Mouse (Mus musculus) neural tube, embryonic 12.5 days (tissue): Measurements from ENCODE around the gene Apobec4. TPM values are rescaled to one million over a fixed set of nuclear protein-coding genes. Genes with fewer than 3 reads are reported as not detected.
"Not testable (repeated sequence)": the region's sequence is repeated elsewhere in the genome, so short reads cannot be mapped to it uniquely, and the experiment has no call there.

Experiments used
- ATAC-seq: fragments of 200-750 bp; cut with Nextera tagmentation; 2 replicates; pipeline ENCODE4 v1.8.0; 2017; ENCODE audit warnings: low read depth, mild to moderate bottlenecking, moderate TSS enrichment, moderate library complexity; ENCODE audit not compliant: low FRiP score
- H3K27ac ChIP-seq: fragments of 300-500 bp; sonication (generic); 2 replicates; pipeline ENCODE4 v1.5.1; 2016
- H3K27me3 ChIP-seq: fragments of 300-500 bp; sonication (generic); replicated peaks from 2 replicates; pipeline ENCODE4 v1.6.1; 2016; ENCODE audit warnings: mild to moderate bottlenecking
- H3K36me3 ChIP-seq: fragments of 300-500 bp; sonication (generic); 2 replicates; pipeline ENCODE4 v1.6.1; 2016; ENCODE audit warnings: mild to moderate bottlenecking
- H3K4me1 ChIP-seq: fragments of 300-500 bp; sonication (generic); 2 replicates; pipeline ENCODE4 v1.6.1; 2016
- H3K4me2 ChIP-seq: fragments of 300-500 bp; sonication (generic); replicated peaks from 2 replicates; pipeline ENCODE4 v1.6.1; 2016; ENCODE audit warnings: mild to moderate bottlenecking
- H3K4me3 ChIP-seq: fragments of 300-500 bp; sonication (generic); 2 replicates; pipeline ENCODE4 v1.5.1; 2016
- H3K9ac ChIP-seq: fragments of 300-500 bp; sonication (generic); 2 replicates; pipeline ENCODE4 v1.6.1; 2016; ENCODE audit warnings: mild to moderate bottlenecking
- H3K9me3 ChIP-seq: fragments of 300-500 bp; sonication (generic); 2 replicates; pipeline ENCODE4 v1.6.1; 2016; ENCODE audit warnings: mild to moderate bottlenecking
- WGBS: fragments of 180-500 bp; shearing (Covaris S2); methylation state at CpG from one replicate; pipeline ENCODE4 v1.1.7; 2016; 5-methylcytosine and 5-hydroxymethylcytosine counted together
- polyA plus RNA-seq: library from polyadenylated mRNA; unstranded; fragments of >200 nt; fragmentation: Nextera tagmentation; extraction: Ambion mirVana; gene quantifications from 2 replicates; pipeline ENCODE4 v1.2.1, GENCODE M21; 2016

Gene Apobec4
- polyA plus RNA-seq, 1 experiment from 2014 or later: not detected

- no peak for ATAC-seq
- Histone ChIP-seq H3K9ac (no peak overlapping the region), H3K27ac (no peak overlapping the region), H3K27me3 (no peaks in the 10 kb centered on the region), H3K36me3 (peaks cover 45% of the 10 kb centered on the region), H3K9me3 (no peaks in the 10 kb centered on the region), H3K4me1 (no peaks in the 10 kb centered on the region; the same call in 1 of the 2 replicates), H3K4me2 (no peak overlapping the region), H3K4me3 (no peak overlapping the region)
- 93% methylated on average over 9 of the region's 9 CpGs for WGBS
Measured at GRCm38 (mm10) chr1:152771016-152771415, 20.7 kb downstream of the Apobec4 start.

- not testable (repeated sequence) for ATAC-seq, H3K9me3 ChIP-seq, H3K4me3 ChIP-seq, H3K9ac ChIP-seq, H3K27ac ChIP-seq, H3K4me1 ChIP-seq, H3K27me3 ChIP-seq, H3K4me2 ChIP-seq
- peaks cover 54% of the 10 kb centered on the region for H3K36me3 ChIP-seq
- 91% methylated on average over 3 of the region's 3 CpGs for WGBS
Measured at GRCm38 (mm10) chr1:152774601-152775000, 24.2 kb downstream of the Apobec4 start.

- Histone ChIP-seq H3K9me3 (no peaks in the 10 kb centered on the region), H3K27me3 (no peaks in the 10 kb centered on the region), H3K4me2 (no peak overlapping the region), H3K36me3 (peaks cover 19% of the 10 kb centered on the region), H3K9ac (no peak overlapping the region), H3K4me3 (no peak overlapping the region), H3K27ac (no peak overlapping the region), H3K4me1 (no peaks in the 10 kb centered on the region)
- 0 out of 2 replicates have a peak, but pooled peaks have one; percentile 33 for ATAC-seq
- 40% methylated on average over 10 of the region's 10 CpGs for WGBS
Measured at GRCm38 (mm10) chr1:152779071-152779737, 28.9 kb downstream of the Apobec4 start.

- H3K4me3 ChIP-seq: no peak overlapping the region
- H3K36me3 ChIP-seq: no peaks in the 10 kb centered on the region
- H3K9me3 ChIP-seq: no peaks in the 10 kb centered on the region
- no peak overlapping the region for H3K9ac ChIP-seq
- H3K4me1 ChIP-seq: no peaks in the 10 kb centered on the region
- no peak for ATAC-seq
- H3K4me2 ChIP-seq: no peak overlapping the region
- no peaks in the 10 kb centered on the region for H3K27me3 ChIP-seq
- H3K27ac ChIP-seq: no peak overlapping the region
- 97% methylated on average over 8 of the region's 8 CpGs for WGBS
Measured at GRCm38 (mm10) chr1:152784620-152785019, 34.3 kb downstream of the Apobec4 start.

GRCm38 (mm10) chr1:152785446-152785845, 35.1 kb downstream of the Apobec4 start:
- not testable (repeated sequence) for H3K9ac ChIP-seq, H3K9me3 ChIP-seq, H3K36me3 ChIP-seq, H3K4me3 ChIP-seq, H3K27ac ChIP-seq, H3K4me2 ChIP-seq, H3K4me1 ChIP-seq, H3K27me3 ChIP-seq, ATAC-seq
- WGBS: 87% methylated on average over 3 of the region's 3 CpGs

DNA sequence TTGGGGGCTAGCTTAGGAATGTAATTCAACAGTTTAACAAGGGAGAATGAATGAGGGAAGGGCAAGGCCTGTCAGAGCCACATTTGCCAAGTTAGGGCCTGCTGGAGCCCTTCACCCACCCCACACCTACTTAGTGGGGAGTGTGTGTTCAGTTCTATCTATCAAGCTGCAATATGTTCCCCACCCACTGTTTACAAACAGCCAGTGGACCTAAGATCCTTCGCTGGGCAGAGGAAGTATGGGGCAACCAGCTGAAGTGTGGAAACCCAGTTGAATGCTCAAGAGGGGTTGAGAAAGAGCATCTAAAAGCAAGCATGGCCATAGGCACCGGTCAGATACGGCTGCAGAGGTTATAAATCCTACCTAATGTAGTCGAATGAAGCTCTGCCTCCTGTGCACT, 36.6 kb downstream of the Apobec4 start:
- no peak overlapping the region for H3K9ac ChIP-seq
- H3K4me1 ChIP-seq: 0 out of 2 replicates have a peak, but pooled peaks cover 10% of the 10 kb centered on the region
- no peaks in the 10 kb centered on the region for H3K27me3 ChIP-seq
- no peak overlapping the region for H3K27ac ChIP-seq
- H3K36me3 ChIP-seq: no peaks in the 10 kb centered on the region
- no peak for ATAC-seq
- H3K4me3 ChIP-seq: no peak overlapping the region
- 87% methylated on average over 4 of the region's 4 CpGs for WGBS
- H3K4me2 ChIP-seq: no peak overlapping the region
- H3K9me3 ChIP-seq: no peaks in the 10 kb centered on the region

GRCm38 (mm10) chr1:152788121-152788660, 37.8 kb downstream of the Apobec4 start:
- 46% methylated on average over 4 of the region's 4 CpGs for WGBS
- H3K4me1 ChIP-seq: peaks cover 20% of the 10 kb centered on the region
- H3K4me3 ChIP-seq: no peak overlapping the region
- ATAC-seq: no peak
- H3K27me3 ChIP-seq: no peaks in the 10 kb centered on the region
- no peaks in the 10 kb centered on the region for H3K36me3 ChIP-seq
- no peaks in the 10 kb centered on the region for H3K9me3 ChIP-seq
- H3K4me2 ChIP-seq: no peak overlapping the region
- H3K27ac ChIP-seq: no peak overlapping the region
- H3K9ac ChIP-seq: no peak overlapping the region

GRCm38 (mm10) chr1:152790254-152790653, 39.9 kb downstream of the Apobec4 start:
- Histone ChIP-seq H3K4me2 (no peak overlapping the region), H3K4me1 (peaks cover 28% of the 10 kb centered on the region), H3K27me3 (no peaks in the 10 kb centered on the region), H3K4me3 (no peak overlapping the region), H3K36me3 (no peaks in the 10 kb centered on the region), H3K9me3 (no peaks in the 10 kb centered on the region), H3K27ac (no peak overlapping the region), H3K9ac (no peak overlapping the region)
- 0 out of 2 replicates have a peak, but pooled peaks have one; percentile 44 for ATAC-seq
- 7% methylated on average over 12 of the region's 12 CpGs for WGBS

- Histone ChIP-seq H3K9ac (no peak overlapping the region), H3K4me3 (no peak overlapping the region), H3K27me3 (no peaks in the 10 kb centered on the region), H3K4me2 (no peak overlapping the region), H3K36me3 (no peaks in the 10 kb centered on the region), H3K27ac (no peak overlapping the region), H3K9me3 (no peaks in the 10 kb centered on the region), H3K4me1 (peaks cover 28% of the 10 kb centered on the region)
- ATAC-seq: no peak
- 6% methylated on average over 6 of the region's 6 CpGs for WGBS
Measured at GRCm38 (mm10) chr1:152790821-152791220, 40.5 kb downstream of the Apobec4 start.

DNA sequence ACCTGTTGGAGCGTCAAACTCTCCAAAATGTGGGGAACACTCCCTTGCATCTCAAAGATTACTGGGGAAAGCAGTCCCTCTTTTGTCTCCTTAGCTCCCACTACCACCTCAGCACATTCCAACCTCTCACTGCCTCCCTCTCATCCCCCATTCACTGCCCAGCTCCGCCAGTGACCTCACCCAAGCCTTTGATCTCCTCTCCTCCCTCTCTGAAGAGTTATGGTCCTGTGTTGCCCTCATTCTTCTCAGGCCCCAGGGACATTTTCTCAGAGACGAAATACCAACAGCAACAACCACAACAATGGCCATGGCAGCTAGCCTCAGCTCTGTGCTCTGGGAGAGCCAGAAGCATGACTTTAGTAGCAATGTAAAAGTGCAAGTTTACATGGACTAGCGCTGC, 40.9 kb downstream of the Apobec4 start:
- H3K4me1 ChIP-seq: peaks cover 28% of the 10 kb centered on the region
- 11% methylated on average over 4 of the region's 4 CpGs for WGBS

GRCm38 (mm10) chr1:152792736-152793494, 42.6 kb downstream of the Apobec4 start:
- H3K4me2 ChIP-seq: 0 out of 2 replicates have a peak overlapping the region, but pooled peaks have one; percentile 22
- peak; percentile 52 for ATAC-seq
- 9% methylated on average over 12 of the region's 12 CpGs for WGBS
- H3K27ac ChIP-seq: no peak overlapping the region
- H3K27me3 ChIP-seq: no peaks in the 10 kb centered on the region
- no peaks in the 10 kb centered on the region for H3K36me3 ChIP-seq
- peaks cover 28% of the 10 kb centered on the region for H3K4me1 ChIP-seq
- no peaks in the 10 kb centered on the region for H3K9me3 ChIP-seq
- H3K9ac ChIP-seq: 0 out of 2 replicates have a peak overlapping the region, but pooled peaks have one; percentile 13
- H3K4me3 ChIP-seq: no peak overlapping the region

More for the DNA sequence above, 40.9 kb downstream of the Apobec4 start:
- no peaks in the 10 kb centered on the region for H3K27me3 ChIP-seq
- H3K4me2 ChIP-seq: no peak overlapping the region
- H3K9ac ChIP-seq: no peak overlapping the region
- H3K4me3 ChIP-seq: no peak overlapping the region
- no peaks in the 10 kb centered on the region for H3K36me3 ChIP-seq
- no peaks in the 10 kb centered on the region for H3K9me3 ChIP-seq
- no peak for ATAC-seq
- H3K27ac ChIP-seq: no peak overlapping the region

DNA sequence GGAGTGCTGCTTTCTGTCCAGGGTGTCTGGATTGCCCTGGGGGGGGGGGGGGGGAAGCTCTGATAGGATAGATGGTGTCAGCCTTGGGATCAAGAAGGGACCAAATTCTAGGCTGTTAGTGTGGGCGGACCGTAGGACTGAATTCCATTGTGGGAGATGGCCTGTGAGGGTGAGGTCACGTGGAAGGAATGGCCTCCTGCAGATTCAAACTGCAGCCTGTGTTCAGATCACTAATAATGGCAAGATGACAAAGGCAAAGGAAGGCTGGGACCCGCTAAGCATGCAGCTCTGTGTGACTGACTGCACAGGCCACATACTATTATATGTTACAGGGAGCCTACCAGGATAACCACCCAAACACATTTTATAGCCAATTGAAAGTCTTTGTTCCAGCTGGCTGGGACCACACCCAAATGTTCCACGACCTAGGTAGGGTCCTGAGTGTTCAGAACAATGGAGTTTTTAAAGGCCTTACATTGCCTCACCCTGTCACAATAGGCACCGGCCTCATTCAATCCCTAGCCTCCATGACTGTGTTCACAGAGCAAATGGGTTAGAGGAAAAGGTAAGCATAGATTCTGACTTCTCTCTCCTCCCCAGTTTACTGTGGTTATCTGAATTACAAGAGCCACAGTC, 43.3 kb downstream of the Apobec4 start:
- Histone ChIP-seq H3K27me3 (no peaks in the 10 kb centered on the region), H3K4me1 (peaks cover 28% of the 10 kb centered on the region), H3K27ac (no peak overlapping the region), H3K4me3 (no peak overlapping the region), H3K36me3 (no peaks in the 10 kb centered on the region), H3K9me3 (no peaks in the 10 kb centered on the region), H3K4me2 (no peak overlapping the region), H3K9ac (no peak overlapping the region)
- 14% methylated on average over 6 of the region's 6 CpGs for WGBS
- ATAC-seq: 0 out of 2 replicates have a peak, but pooled peaks have one; percentile 9
